Mouse (Mus musculus): Measurements from ENCODE around the gene Plin2. TPM values are rescaled to one million over a fixed set of nuclear protein-coding genes. Genes with fewer than 3 reads are reported as not detected.
A peak's percentile ranks its signal among the peaks of the same experiment; 100 is the strongest.

Gene Plin2
- polyA plus RNA-seq, 1 experiment = 75.0 TPM

GRCm38 (mm10) chr4:86699161-86699865, 29.5 kb upstream of the Plin2 start:
- Histone ChIP-seq H3K27ac (ENCODE audit: insufficient read depth, low read length) (no peak overlapping the region), H3K4me1 (ENCODE audit: control insufficient read depth, insufficient read depth, low read length) (no peaks in the 10 kb centered on the region), H3K4me3 (ENCODE audit: insufficient read depth, low read length) (no peak overlapping the region)
- TF ChIP-seq POLR2A (IDR thresholded peaks at IDR 0.05; ENCODE audit: low read depth, low read length) = no peak
- no peak for TF ChIP-seq CTCF (IDR thresholded peaks at IDR 0.05; ENCODE audit: borderline replicate concordance, insufficient read depth, low read length)

- no peak overlapping the region for H3K27ac ChIP-seq (ENCODE audit: insufficient read depth, low read length)
Measured at GRCm38 (mm10) chr4:86696890-86697289, 27.0 kb upstream of the Plin2 start.

GRCm38 (mm10) chr4:86695081-86695480, 25.2 kb upstream of the Plin2 start:
- TF ChIP-seq POLR2A (IDR thresholded peaks at IDR 0.05; ENCODE audit: low read depth, low read length) (no peak), CTCF (IDR thresholded peaks at IDR 0.05; ENCODE audit: borderline replicate concordance, insufficient read depth, low read length) (no peak)
- H3K27ac ChIP-seq (ENCODE audit: insufficient read depth, low read length) = no peak overlapping the region
- H3K4me1 ChIP-seq (ENCODE audit: control insufficient read depth, insufficient read depth, low read length) = no peaks in the 10 kb centered on the region
- H3K4me3 ChIP-seq (ENCODE audit: insufficient read depth, low read length) = no peak overlapping the region

More at GRCm38 (mm10) chr4:86696890-86697289, 27.0 kb upstream of the Plin2 start:
- Histone ChIP-seq H3K4me1 (ENCODE audit: control insufficient read depth, insufficient read depth, low read length) (no peaks in the 10 kb centered on the region), H3K4me3 (ENCODE audit: insufficient read depth, low read length) (no peak overlapping the region)
- TF ChIP-seq CTCF (IDR thresholded peaks at IDR 0.05; ENCODE audit: borderline replicate concordance, insufficient read depth, low read length) (0 out of 2 replicates have a peak, but pooled peaks have one; percentile 18), POLR2A (IDR thresholded peaks at IDR 0.05; ENCODE audit: low read depth, low read length) (no peak)

GRCm38 (mm10) chr4:86692931-86693330, 23.1 kb upstream of the Plin2 start:
- Histone ChIP-seq H3K4me3 (ENCODE audit: insufficient read depth, low read length) (no peak overlapping the region), H3K4me1 (ENCODE audit: control insufficient read depth, insufficient read depth, low read length) (peaks cover 3% of the 10 kb centered on the region; the same call in 1 of the 2 replicates), H3K27ac (ENCODE audit: insufficient read depth, low read length) (no peak overlapping the region)
- TF ChIP-seq CTCF (IDR thresholded peaks at IDR 0.05; ENCODE audit: borderline replicate concordance, insufficient read depth, low read length) (no peak), POLR2A (IDR thresholded peaks at IDR 0.05; ENCODE audit: low read depth, low read length) (no peak)

- Histone ChIP-seq H3K27ac (ENCODE audit: insufficient read depth, low read length) (no peak overlapping the region), H3K4me1 (ENCODE audit: control insufficient read depth, insufficient read depth, low read length) (peaks cover 8% of the 10 kb centered on the region; the same call in 1 of the 2 replicates), H3K4me3 (ENCODE audit: insufficient read depth, low read length) (no peak overlapping the region)
- TF ChIP-seq POLR2A (IDR thresholded peaks at IDR 0.05; ENCODE audit: low read depth, low read length) (no peak), CTCF (IDR thresholded peaks at IDR 0.05; ENCODE audit: borderline replicate concordance, insufficient read depth, low read length) (no peak)
Measured at GRCm38 (mm10) chr4:86691290-86691689, 21.4 kb upstream of the Plin2 start.

- no peak overlapping the region for H3K27ac ChIP-seq (ENCODE audit: insufficient read depth, low read length)
- TF ChIP-seq CTCF (IDR thresholded peaks at IDR 0.05; ENCODE audit: borderline replicate concordance, insufficient read depth, low read length) = no peak
- TF ChIP-seq POLR2A (IDR thresholded peaks at IDR 0.05; ENCODE audit: low read depth, low read length) = no peak
- peaks cover 9% of the 10 kb centered on the region; the same call in 1 of the 2 replicates for H3K4me1 ChIP-seq (ENCODE audit: control insufficient read depth, insufficient read depth, low read length)
- no peak overlapping the region for H3K4me3 ChIP-seq (ENCODE audit: insufficient read depth, low read length)
Measured at GRCm38 (mm10) chr4:86690768-86691167, 20.9 kb upstream of the Plin2 start.

GRCm38 (mm10) chr4:86690194-86690593, 20.3 kb upstream of the Plin2 start:
- no peak overlapping the region for H3K4me3 ChIP-seq (ENCODE audit: insufficient read depth, low read length)
- H3K4me1 ChIP-seq (ENCODE audit: control insufficient read depth, insufficient read depth, low read length) = peaks cover 9% of the 10 kb centered on the region; the same call in 1 of the 2 replicates
- H3K27ac ChIP-seq (ENCODE audit: insufficient read depth, low read length) = no peak overlapping the region
- TF ChIP-seq CTCF (IDR thresholded peaks at IDR 0.05; ENCODE audit: borderline replicate concordance, insufficient read depth, low read length) = no peak
- no peak for TF ChIP-seq POLR2A (IDR thresholded peaks at IDR 0.05; ENCODE audit: low read depth, low read length)

- Histone ChIP-seq H3K4me3 (ENCODE audit: insufficient read depth, low read length) (no peak overlapping the region), H3K27ac (ENCODE audit: insufficient read depth, low read length) (no peak overlapping the region), H3K4me1 (ENCODE audit: control insufficient read depth, insufficient read depth, low read length) (peaks cover 9% of the 10 kb centered on the region; the same call in 1 of the 2 replicates)
- TF ChIP-seq POLR2A (IDR thresholded peaks at IDR 0.05; ENCODE audit: low read depth, low read length) = no peak
- TF ChIP-seq CTCF (IDR thresholded peaks at IDR 0.05; ENCODE audit: borderline replicate concordance, insufficient read depth, low read length) = no peak
Measured at GRCm38 (mm10) chr4:86689056-86689735, 19.3 kb upstream of the Plin2 start.

GRCm38 (mm10) chr4:86686564-86686963, 16.7 kb upstream of the Plin2 start:
- no peak for TF ChIP-seq POLR2A (IDR thresholded peaks at IDR 0.05; ENCODE audit: low read depth, low read length)
- TF ChIP-seq CTCF (IDR thresholded peaks at IDR 0.05; ENCODE audit: borderline replicate concordance, insufficient read depth, low read length) = no peak
- H3K27ac ChIP-seq (ENCODE audit: insufficient read depth, low read length) = no peak overlapping the region; the same call in 1 of the 2 replicates
- H3K4me3 ChIP-seq (ENCODE audit: insufficient read depth, low read length) = no peak overlapping the region
- peaks cover 9% of the 10 kb centered on the region; the same call in 1 of the 2 replicates for H3K4me1 ChIP-seq (ENCODE audit: control insufficient read depth, insufficient read depth, low read length)

- Histone ChIP-seq H3K4me1 (ENCODE audit: control insufficient read depth, insufficient read depth, low read length) (peaks cover 9% of the 10 kb centered on the region; the same call in 1 of the 2 replicates), H3K27ac (ENCODE audit: insufficient read depth, low read length) (no peak overlapping the region; the same call in 1 of the 2 replicates), H3K4me3 (ENCODE audit: insufficient read depth, low read length) (no peak overlapping the region)
- TF ChIP-seq POLR2A (IDR thresholded peaks at IDR 0.05; ENCODE audit: low read depth, low read length) (no peak), CTCF (IDR thresholded peaks at IDR 0.05; ENCODE audit: borderline replicate concordance, insufficient read depth, low read length) (no peak)
Measured at GRCm38 (mm10) chr4:86686009-86686366, 16.1 kb upstream of the Plin2 start.

Measured in embryonic fibroblast, embryonic 13.5 days (primary cell).